Mouse (Mus musculus): Measurements from ENCODE around the gene Ppm1g.

DNA sequence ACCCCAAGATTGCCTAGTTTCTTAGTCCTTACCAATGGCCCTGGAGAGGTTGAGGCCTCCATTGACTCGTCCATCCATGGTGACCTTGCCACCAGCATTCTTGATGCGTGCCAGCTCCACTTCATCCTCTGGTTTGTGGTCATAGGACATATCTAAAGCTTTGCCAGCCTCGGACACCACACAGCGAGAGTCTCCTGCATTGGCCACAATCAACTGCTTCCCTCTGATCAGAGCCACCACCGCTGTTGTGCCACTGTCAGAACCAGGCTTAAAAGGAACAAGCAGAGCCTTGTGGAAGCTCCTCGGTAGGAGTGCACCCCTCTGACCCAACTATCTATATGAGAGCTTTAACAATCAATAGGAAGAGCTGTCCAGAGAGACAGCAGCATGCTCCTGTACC, 16.1 kb downstream of the Ppm1g start:
- no peak for TF ChIP-seq CTCF (IDR thresholded peaks at IDR 0.05; ENCODE audit: control insufficient read depth, insufficient read depth, insufficient read length)
- TF ChIP-seq MYOG (IDR thresholded peaks at IDR 0.05; ENCODE audit: control insufficient read depth, extremely low read depth, insufficient read length) = no peak
- no peak for TF ChIP-seq MAX (IDR thresholded peaks at IDR 0.05)
- no peak for TF ChIP-seq CEBPB (IDR thresholded peaks at IDR 0.05; ENCODE audit: low read depth)
- TF ChIP-seq USF1 (IDR thresholded peaks at IDR 0.05; ENCODE audit: low read depth) = no peak
- no peak for TF ChIP-seq MYOD1 (IDR thresholded peaks at IDR 0.05; ENCODE audit: control insufficient read depth, insufficient read length, low read depth)
